Mouse (Mus musculus) megakaryocyte, embryonic 14.5 days (primary cell): ENCODE data around the gene Adssl1. TPM values are rescaled to one million over a fixed set of nuclear protein-coding genes. Genes with fewer than 3 reads are reported as not detected.

ENCODE experiments used
- H3K27me3 ChIP-seq: replicated peaks from 2 replicates; pipeline ENCODE3; 2012; ENCODE audit warnings: inconsistent platforms
- H3K36me3 ChIP-seq: replicated peaks from 2 replicates; pipeline ENCODE3; 2012; ENCODE audit warnings: low read length, inconsistent platforms, mixed read lengths
- H3K4me1 ChIP-seq: 2 replicates; pipeline ENCODE4 v1.6.1; 2012; ENCODE audit warnings: inconsistent platforms
- H3K4me3 ChIP-seq: replicated peaks from 2 replicates; pipeline ENCODE3; 2012; ENCODE audit warnings: moderate library complexity, mild to moderate bottlenecking, inconsistent platforms
- H3K9me3 ChIP-seq: 2 replicates; pipeline ENCODE4 v1.6.1; 2012; ENCODE audit warnings: inconsistent platforms
- FLI1 ChIP-seq: IDR thresholded peaks from 2 replicates; pipeline ENCODE4 v1.6.1; 2012; ENCODE audit warnings: low read length, inconsistent platforms, mixed read lengths
- GATA1 ChIP-seq: IDR thresholded peaks from 3 replicates; pipeline ENCODE4 v1.6.1; 2012; ENCODE audit warnings: mixed read lengths, low read length, inconsistent platforms, borderline replicate concordance
- polyA plus RNA-seq: library from polyadenylated mRNA; stranded (reverse); fragments of >175 nt; gene quantifications from 2 replicates; pipeline ENCODE4 v1.2.3, GENCODE M21; 2012; ENCODE audit warnings: low replicate concordance; ENCODE audit not compliant: insufficient read depth

The Adssl1 gene
- polyA plus RNA-seq, 1 experiment, result 38.2 TPM

DNA sequence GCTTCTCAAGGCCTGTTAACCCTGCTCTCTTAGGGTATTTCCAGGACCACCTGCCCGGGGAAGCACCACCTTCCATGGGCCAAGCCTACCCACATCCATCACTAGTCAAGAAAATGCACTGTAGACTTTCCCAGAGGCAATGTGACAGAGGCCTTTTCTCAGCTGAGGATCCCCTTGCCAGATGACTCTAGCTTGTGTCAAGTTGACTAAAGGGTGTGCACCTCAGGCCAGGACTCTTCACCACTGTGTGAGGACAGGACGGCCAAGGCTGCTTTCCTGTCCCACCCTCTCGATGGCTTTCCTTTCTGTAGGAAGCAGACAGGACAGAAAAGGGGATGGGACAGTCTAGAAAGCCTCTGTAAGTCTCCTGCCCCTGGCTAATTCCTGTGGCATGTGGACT is 28.1 kb upstream of the Adssl1 start:
- Histone ChIP-seq H3K4me1 (peaks cover 87% of the 10 kb centered on the region), H3K27me3 (no peaks in the 10 kb centered on the region)

DNA sequence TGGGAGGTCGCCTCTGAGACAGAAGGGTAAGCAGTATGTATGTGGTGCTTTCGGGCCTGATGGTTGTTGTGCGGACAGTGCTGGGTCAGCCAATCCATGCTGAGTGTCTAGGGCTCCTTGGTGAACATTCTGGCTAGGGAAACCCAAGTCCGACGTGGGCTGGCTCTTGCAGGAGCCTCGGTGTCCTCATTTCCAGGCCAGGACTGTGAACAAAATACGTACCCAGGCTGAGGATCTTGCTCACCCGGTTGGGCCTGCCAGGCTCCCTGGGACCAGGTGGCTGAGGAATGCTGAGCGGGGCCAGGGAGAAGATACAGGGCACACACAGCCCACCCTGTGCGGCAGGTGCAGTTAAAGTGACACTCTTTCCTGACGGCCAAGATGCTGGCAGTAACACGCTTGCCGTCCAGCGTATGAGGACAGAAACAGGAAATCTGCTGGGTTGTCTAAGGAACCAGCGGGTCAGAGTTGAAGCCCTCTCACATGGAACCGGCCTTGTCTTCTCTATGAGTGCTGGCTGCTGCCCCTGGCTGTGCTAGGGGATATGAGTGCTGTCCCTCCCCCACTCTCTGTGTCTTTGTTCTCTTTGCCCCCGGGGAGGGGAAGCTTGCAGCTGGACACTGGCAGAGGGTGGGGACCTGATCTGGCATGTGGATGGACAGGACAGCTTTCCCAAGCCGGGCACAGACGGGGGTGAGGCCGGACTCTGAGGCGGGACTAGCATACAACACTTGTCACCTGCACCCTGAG is 26.7 kb upstream of the Adssl1 start:
- Histone ChIP-seq H3K27me3 (no peaks in the 10 kb centered on the region), H3K4me1 (peaks cover 89% of the 10 kb centered on the region), H3K36me3 (peaks cover 89% of the 10 kb centered on the region), H3K4me3 (peak overlapping the region; percentile 94), H3K9me3 (no peaks in the 10 kb centered on the region)
- TF ChIP-seq GATA1 (no peak), FLI1 (no peak)

More for the DNA sequence above, 28.1 kb upstream of the Adssl1 start:
- H3K36me3 ChIP-seq, result peaks cover 75% of the 10 kb centered on the region
- H3K4me3 ChIP-seq, result peak overlapping the region; percentile 94
- no peaks in the 10 kb centered on the region for H3K9me3 ChIP-seq
- no peak for TF ChIP-seq GATA1
- TF ChIP-seq FLI1, result no peak

DNA sequence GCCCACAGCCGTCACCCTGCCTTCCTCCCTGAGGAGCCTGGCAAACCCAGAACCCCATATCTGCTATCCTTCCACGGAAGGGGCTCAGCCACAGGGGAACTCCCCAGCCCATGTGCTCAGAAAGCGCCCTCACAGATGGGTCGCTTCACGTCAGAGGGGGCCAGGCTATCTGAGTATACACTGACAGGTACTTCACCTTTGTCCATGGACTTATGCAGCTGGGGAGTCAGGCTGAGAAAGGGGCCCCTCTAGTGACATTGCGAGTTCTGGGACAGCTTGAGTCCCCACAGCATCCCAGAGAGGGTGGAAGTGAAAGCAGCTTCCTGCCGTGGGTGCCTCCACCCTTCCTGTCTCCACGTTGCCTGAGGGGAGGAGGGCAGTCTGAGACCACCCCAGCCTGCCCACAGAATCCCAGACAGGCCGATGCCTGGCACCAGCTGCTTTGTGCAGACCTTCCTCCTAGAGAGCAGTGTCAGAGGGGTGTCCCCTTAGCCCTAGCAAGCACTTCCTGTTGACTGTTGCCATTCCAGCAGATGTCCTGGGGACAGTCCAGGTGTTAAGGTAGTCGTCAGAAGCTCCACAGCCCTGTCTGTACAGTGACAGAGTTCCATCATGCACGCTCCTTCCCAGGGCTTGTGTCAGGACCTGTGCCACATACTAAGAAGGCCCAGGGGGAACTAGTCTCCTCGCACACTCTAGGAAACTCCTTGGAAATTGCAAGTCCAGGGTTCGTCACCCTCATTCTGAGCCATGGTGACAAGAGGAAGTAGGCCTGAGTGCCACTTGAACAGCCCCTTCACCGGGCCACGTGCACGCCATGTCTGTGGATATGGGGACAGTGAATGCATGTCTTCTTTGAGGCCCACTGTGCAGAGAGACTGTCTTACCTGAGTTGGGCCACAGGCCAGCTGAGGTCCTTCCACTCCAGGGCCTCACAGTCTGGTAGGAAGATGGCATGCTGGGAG is 25.6 kb upstream of the Adssl1 start:
- H3K36me3 ChIP-seq, result peaks cover 96% of the 10 kb centered on the region
- H3K4me3 ChIP-seq, result peak overlapping the region; percentile 94
- H3K27me3 ChIP-seq, result no peaks in the 10 kb centered on the region
- no peaks in the 10 kb centered on the region for H3K9me3 ChIP-seq
- TF ChIP-seq FLI1 (peak; percentile 21; the same call in 1 of the 2 replicates), GATA1 (no peak)
- peaks cover 97% of the 10 kb centered on the region for H3K4me1 ChIP-seq

DNA sequence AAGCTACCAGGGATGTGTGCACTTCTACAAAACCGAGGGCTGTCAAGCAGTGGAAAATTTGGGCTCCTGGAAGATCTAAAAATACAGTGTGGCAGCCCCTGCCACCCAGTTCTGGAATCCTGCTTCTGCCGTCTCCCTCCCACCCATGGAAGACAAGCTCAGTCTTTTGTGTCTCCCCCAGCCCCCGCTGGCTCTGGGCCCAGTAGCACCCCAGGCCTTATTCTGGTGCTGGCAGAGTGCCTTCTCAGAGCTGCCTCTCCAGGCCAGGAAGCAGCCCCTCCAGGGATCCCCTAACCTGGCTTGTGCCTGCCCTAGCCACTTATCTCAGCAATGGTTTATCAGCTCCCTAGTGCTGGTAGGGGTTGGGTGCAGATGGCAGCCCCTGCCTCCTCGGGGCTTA is 24.9 kb upstream of the Adssl1 start:
- no peaks in the 10 kb centered on the region for H3K9me3 ChIP-seq
- peak overlapping the region; percentile 94 for H3K4me3 ChIP-seq
- peaks cover 100% of the 10 kb centered on the region for H3K4me1 ChIP-seq
- H3K27me3 ChIP-seq, result no peaks in the 10 kb centered on the region
- H3K36me3 ChIP-seq, result peaks cover 94% of the 10 kb centered on the region
- TF ChIP-seq FLI1 (no peak), GATA1 (no peak)

DNA sequence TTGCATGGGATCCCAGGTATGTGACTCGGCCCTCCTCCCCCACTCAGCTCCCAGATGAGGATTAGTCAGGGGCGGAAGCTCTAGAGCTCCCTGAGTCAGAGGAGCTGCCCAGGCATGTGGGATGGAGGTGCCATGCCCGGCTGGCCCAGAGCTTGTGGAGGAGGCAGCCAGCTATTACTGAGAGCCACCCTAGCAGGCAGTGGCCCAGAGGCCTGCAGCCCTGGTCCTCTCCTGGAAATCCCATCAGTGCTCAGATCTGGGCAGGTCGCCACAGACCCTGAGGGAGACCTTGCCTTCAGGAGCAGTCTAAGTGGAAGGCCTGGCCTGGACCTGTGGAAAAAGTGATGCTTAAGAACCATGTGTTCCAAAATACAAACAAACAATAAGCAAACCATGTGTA is 24.2 kb upstream of the Adssl1 start:
- H3K36me3 ChIP-seq, result peaks cover 94% of the 10 kb centered on the region
- peak overlapping the region; percentile 94 for H3K4me3 ChIP-seq
- TF ChIP-seq GATA1 (no peak), FLI1 (no peak)
- H3K27me3 ChIP-seq, result no peaks in the 10 kb centered on the region
- H3K4me1 ChIP-seq, result peaks cover 100% of the 10 kb centered on the region
- H3K9me3 ChIP-seq, result no peaks in the 10 kb centered on the region

DNA sequence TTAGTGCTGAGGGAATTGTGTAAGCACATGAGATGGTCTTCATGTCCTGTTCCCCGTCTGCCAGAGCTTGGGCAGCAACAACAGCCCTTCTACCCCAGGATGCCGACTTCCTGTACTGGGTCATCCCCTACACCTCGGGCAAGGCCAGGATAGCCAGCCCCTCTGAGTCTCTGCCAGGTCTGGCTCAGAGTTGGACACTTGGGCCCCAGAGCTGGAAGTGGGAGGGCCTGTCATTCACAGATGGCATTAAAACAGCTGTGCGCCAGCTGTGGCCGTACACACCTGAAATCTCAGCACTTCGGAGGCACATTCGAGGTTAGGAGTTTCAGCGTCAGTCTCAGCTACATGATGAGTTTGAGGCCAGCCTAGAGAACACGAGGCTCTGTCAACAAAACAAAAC is 23.4 kb upstream of the Adssl1 start:
- H3K27me3 ChIP-seq, result no peaks in the 10 kb centered on the region
- TF ChIP-seq GATA1 (no peak), FLI1 (no peak)
- peak overlapping the region; percentile 94 for H3K4me3 ChIP-seq
- H3K36me3 ChIP-seq, result peaks cover 94% of the 10 kb centered on the region
- peaks cover 100% of the 10 kb centered on the region for H3K4me1 ChIP-seq
- H3K9me3 ChIP-seq, result no peaks in the 10 kb centered on the region

DNA sequence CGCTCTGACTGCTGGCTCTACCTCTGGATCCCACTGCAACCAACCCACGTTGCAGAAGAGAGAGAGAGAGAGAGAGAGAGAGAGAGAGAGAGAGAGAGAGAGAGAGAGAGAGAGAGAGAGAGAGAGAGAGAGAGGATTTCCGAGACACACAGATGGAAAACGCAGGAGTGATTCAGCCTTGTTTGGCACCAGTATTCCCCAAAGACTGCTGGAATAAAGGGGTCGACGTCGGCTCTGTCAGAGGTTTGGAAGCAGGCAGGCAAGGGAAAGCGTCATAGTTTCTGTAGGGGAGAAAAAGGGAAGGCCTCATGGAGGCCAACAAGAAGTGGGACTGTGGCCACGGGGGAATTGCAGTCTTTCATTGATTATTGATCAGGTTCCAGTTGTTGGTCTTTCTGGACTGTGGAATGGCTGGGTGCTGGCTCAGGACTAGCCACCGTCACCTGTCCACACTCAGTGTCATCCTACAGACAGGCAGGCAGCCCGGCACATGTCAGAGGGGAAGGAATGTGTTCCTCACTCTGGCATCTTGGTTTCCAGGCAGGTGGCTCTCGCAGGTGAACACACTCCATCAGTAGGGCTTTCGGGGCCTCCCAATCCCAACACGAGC is 22.8 kb upstream of the Adssl1 start:
- Histone ChIP-seq H3K4me1 (peaks cover 100% of the 10 kb centered on the region), H3K36me3 (peaks cover 94% of the 10 kb centered on the region), H3K9me3 (no peaks in the 10 kb centered on the region), H3K27me3 (no peaks in the 10 kb centered on the region), H3K4me3 (peak overlapping the region; percentile 84)
- TF ChIP-seq GATA1 (no peak), FLI1 (no peak)

DNA sequence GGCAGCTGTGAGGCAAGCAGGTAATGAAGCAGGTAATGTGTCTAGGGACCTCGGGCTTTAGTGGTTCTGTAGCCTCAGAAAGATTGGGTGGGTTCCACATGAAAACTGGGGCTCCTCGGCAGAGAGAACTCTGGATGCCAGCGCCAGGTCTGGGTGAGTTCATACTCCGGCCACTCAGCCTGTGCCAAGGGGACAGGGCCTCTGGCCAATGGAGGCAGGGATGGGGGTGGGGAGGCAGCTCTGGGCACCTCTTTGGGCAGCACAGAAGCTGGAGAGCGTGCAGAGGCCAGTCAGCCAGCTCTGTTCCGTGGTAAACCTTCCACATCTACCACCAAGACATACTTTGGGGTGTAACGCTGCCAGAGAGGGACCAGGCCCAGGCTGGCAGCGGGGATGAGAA is 22.2 kb upstream of the Adssl1 start:
- H3K9me3 ChIP-seq, result no peaks in the 10 kb centered on the region
- no peak for TF ChIP-seq FLI1
- TF ChIP-seq GATA1, result no peak
- peak overlapping the region; percentile 84 for H3K4me3 ChIP-seq
- no peaks in the 10 kb centered on the region for H3K27me3 ChIP-seq
- peaks cover 100% of the 10 kb centered on the region for H3K4me1 ChIP-seq
- peaks cover 94% of the 10 kb centered on the region for H3K36me3 ChIP-seq

DNA sequence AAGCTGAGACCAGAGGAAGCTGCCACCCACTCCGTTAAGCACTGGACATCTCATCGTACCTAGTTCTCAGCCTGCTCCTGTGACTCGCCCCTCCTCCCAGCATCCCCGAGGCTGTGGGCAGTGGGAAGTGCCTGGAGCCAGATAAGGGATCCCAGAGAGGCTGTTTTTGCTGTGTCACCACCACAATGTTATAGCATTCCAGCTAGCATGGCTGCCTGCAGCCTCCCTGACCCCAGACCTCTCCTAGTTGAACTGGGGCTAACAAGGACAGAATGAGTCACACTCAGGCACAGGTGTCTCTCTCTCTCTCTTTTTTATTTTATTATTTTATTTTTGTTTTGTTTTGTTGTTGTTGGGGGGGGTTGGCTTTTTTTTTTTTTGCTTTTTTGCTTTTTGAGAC is 20.6 kb upstream of the Adssl1 start:
- Histone ChIP-seq H3K4me3 (peak overlapping the region; percentile 84), H3K36me3 (peaks cover 94% of the 10 kb centered on the region), H3K27me3 (no peaks in the 10 kb centered on the region), H3K4me1 (peaks cover 100% of the 10 kb centered on the region), H3K9me3 (no peaks in the 10 kb centered on the region)
- peak; percentile 99 for TF ChIP-seq GATA1
- peak; percentile 73; the same call in 1 of the 2 replicates for TF ChIP-seq FLI1
